Mouse (Mus musculus) spleen, adult 2 months (tissue): ENCODE results near the gene Crip1.

Experiments used
- CTCF ChIP-seq: fragments of 200-500 bp; IDR thresholded peaks from 2 replicates; pipeline ENCODE4 v1.5.1; 2011; ENCODE audit warnings: mild to moderate bottlenecking, inconsistent platforms; ENCODE audit not compliant: insufficient read depth, insufficient read length, insufficient replicate concordance; ENCODE audit errors: extremely low read depth
- POLR2A ChIP-seq: fragments of 200-500 bp; IDR thresholded peaks from 2 replicates; pipeline ENCODE4 v1.6.1; 2011; ENCODE audit warnings: low read depth, low read length, inconsistent platforms

- TF ChIP-seq CTCF: no peak
- TF ChIP-seq POLR2A: no peak
These were observed 13.5 kb upstream of the Crip1 start for GRCm38 (mm10) chr12:113132567-113132966.
